Comparison of ENCODE assay signal across 21 mouse cellular contexts in genomic region chr14:87083911-87084310, GRCm38 (mm10). TPM values are rescaled to one million over a fixed set of nuclear protein-coding genes. Genes with fewer than 3 reads are reported as not detected.
DNase-seq lines count a peak whose midpoint lies in the region; ATAC-seq and TF ChIP-seq lines count a peak whose summit lies in the region.
"Had no signal": no experiment of that assay in that cellular context is flagged by ENCODE, and none has a peak within 500 bp of the region (broad histone marks: within the 10 kb centered on the region; RNA-seq: fewer than 3 reads in every experiment).

No protein-coding gene starts in this region.

- H3K4me3 ChIP-seq in hindbrain, postnatal 0 days (ENCODE audit: low read length) = no peak overlapping the region
- H3K4me3 ChIP-seq in hindbrain, embryonic 16.5 days (ENCODE audit: low read length) = no peak overlapping the region
- H3K4me3 ChIP-seq: embryonic facial prominence, embryonic 15.5 days; erythroblast, embryonic 14.5 days; forebrain, embryonic 15.5 days; heart, embryonic 13.5 days; hindbrain, embryonic 12.5 days had no signal

- TF ChIP-seq POLR2A in brain, embryonic 14.5 days (IDR thresholded peaks at IDR 0.05; ENCODE audit: borderline replicate concordance, extremely low read depth, insufficient read depth, insufficient read length, poor library complexity, severe bottlenecking) = no peak

- TF ChIP-seq CTCF in hindbrain, postnatal 0 days (IDR thresholded peaks at IDR 0.05; ENCODE audit: low read depth) = no peak
- TF ChIP-seq CTCF in brain, embryonic 14.5 days (IDR thresholded peaks at IDR 0.05; ENCODE audit: borderline replicate concordance, extremely low read depth, insufficient read depth, insufficient read length) = no peak

- H3K9me3 ChIP-seq in hindbrain, postnatal 0 days (ENCODE audit: low read length) = no peaks in the 10 kb centered on the region
- H3K9me3 ChIP-seq in hindbrain, embryonic 16.5 days (ENCODE audit: control insufficient read depth, low read length) = no peaks in the 10 kb centered on the region
- H3K9me3 ChIP-seq: embryonic facial prominence, embryonic 15.5 days; forebrain, embryonic 15.5 days; hindbrain, embryonic 12.5 days had no signal

- H3K9ac ChIP-seq in hindbrain, postnatal 0 days (replicated peaks; ENCODE audit: low read length) = no peak overlapping the region
- no peak overlapping the region for H3K9ac ChIP-seq in hindbrain, embryonic 16.5 days (ENCODE audit: low read depth, low read length)
- H3K9ac ChIP-seq: embryonic facial prominence, embryonic 15.5 days; forebrain, embryonic 15.5 days; heart, embryonic 13.5 days; hindbrain, embryonic 12.5 days had no signal

- no peaks in the 10 kb centered on the region for H3K4me1 ChIP-seq in hindbrain, postnatal 0 days (ENCODE audit: insufficient read depth, low read length)
- no peaks in the 10 kb centered on the region for H3K4me1 ChIP-seq in hindbrain, embryonic 16.5 days (ENCODE audit: control insufficient read depth, insufficient read depth, low read depth, low read length)
- H3K4me1 ChIP-seq: embryonic facial prominence, embryonic 15.5 days; forebrain, embryonic 15.5 days; hindbrain, embryonic 12.5 days had no signal

- peak; percentile 80 to 81 for DNase-seq in cerebellum, postnatal 10 days
- DNase-seq in cerebellum, adult 9-11 months = no peak
- DNase-seq in hindbrain, postnatal 0 days (ENCODE audit: low spot score) = peak; percentile 38
- peak; percentile 82 for DNase-seq in MN1 (ENCODE audit: low spot score)
- DNase-seq in brain, embryonic 14.5 days (ENCODE audit: low read depth) = peak; percentile 19
- DNase-seq in ovary, postnatal 14 days (ENCODE audit: low spot score) = no peak
- DNase-seq: adrenal gland, adult 8-10 months; adrenal gland, postnatal 36 days; gastrocnemius, postnatal 36 days; heart, adult 11 months; heart, postnatal 36 days; kidney, adult 2 months had no signal

- no peak overlapping the region for H3K4me2 ChIP-seq in hindbrain, postnatal 0 days (ENCODE audit: low read depth, low read length)
- H3K4me2 ChIP-seq in hindbrain, embryonic 16.5 days (ENCODE audit: low read length) = no peak overlapping the region
- H3K4me2 ChIP-seq: embryonic facial prominence, embryonic 15.5 days; forebrain, embryonic 15.5 days; heart, embryonic 13.5 days; hindbrain, embryonic 12.5 days had no signal

- H3K36me3 ChIP-seq in hindbrain, postnatal 0 days (ENCODE audit: insufficient read depth, low read length) = no peaks in the 10 kb centered on the region
- H3K36me3 ChIP-seq in hindbrain, embryonic 16.5 days (ENCODE audit: control insufficient read depth, insufficient read depth, low read length) = no peaks in the 10 kb centered on the region
- H3K36me3 ChIP-seq: embryonic facial prominence, embryonic 15.5 days; forebrain, embryonic 15.5 days; heart, embryonic 13.5 days; hindbrain, embryonic 12.5 days had no signal

- peak; percentile 58 for ATAC-seq in hindbrain, postnatal 0 days
- no peak for ATAC-seq in hindbrain, embryonic 16.5 days
- ATAC-seq in erythroid progenitor cell, adult 5-6 weeks (replicated peaks; ENCODE audit: low FRiP score, poor library complexity, severe bottlenecking) = no peak
- ATAC-seq: forebrain, embryonic 15.5 days; intestine, embryonic 16.5 days had no signal

- 44% methylated on average over 6 of the region's 6 CpGs for WGBS in hindbrain, postnatal 0 days
- WGBS in hindbrain, embryonic 16.5 days = 65% methylated on average over 6 of the region's 6 CpGs

- no peak overlapping the region for H3K27ac ChIP-seq in hindbrain, postnatal 0 days
- H3K27ac ChIP-seq in hindbrain, embryonic 16.5 days (ENCODE audit: low read depth, low read length) = no peak overlapping the region
- H3K27ac ChIP-seq: embryonic facial prominence, embryonic 15.5 days; forebrain, embryonic 15.5 days; heart, embryonic 13.5 days; hindbrain, embryonic 12.5 days had no signal

- H3K27me3 ChIP-seq in hindbrain, postnatal 0 days (ENCODE audit: insufficient read depth, low read length) = no peaks in the 10 kb centered on the region
- H3K27me3 ChIP-seq in hindbrain, embryonic 16.5 days (replicated peaks; ENCODE audit: control insufficient read depth, insufficient read depth, low read length) = no peaks in the 10 kb centered on the region
- H3K27me3 ChIP-seq: CH12.LX; embryonic facial prominence, embryonic 15.5 days; forebrain, embryonic 15.5 days; heart, embryonic 13.5 days; hindbrain, embryonic 12.5 days had no signal

RNA-seq across cellular contexts. Expression of gene Diaph3, which starts 57.1 kb away (rescaled TPM):
- total RNA-seq in hindbrain, postnatal 0 days (2014; rRNA removed) = 1.1 and 2.6 TPM in 2 replicates
- polyA plus RNA-seq in hindbrain, postnatal 0 days (2015; fragmentation: Nextera tagmentation; extraction: Ambion mirVana) = 3.3 and 5.1 TPM in 2 replicates
- polyA plus RNA-seq in hindbrain, embryonic 16.5 days (2015; fragmentation: Nextera tagmentation; extraction: Ambion mirVana) = 4.1 and 4.5 TPM in 2 replicates
- polyA plus RNA-seq in brain, embryonic 14.5 days (2012; rRNA removed) = 2.8 and 2.9 TPM in 2 replicates
- total RNA-seq in erythroid progenitor cell, adult 5-6 weeks (2015; ENCODE audit: low replicate concordance) = 315 and 370 TPM in 2 replicates
- total RNA-seq in erythroid progenitor cell, adult 5-6 weeks (2017; ENCODE audit: low replicate concordance) = 483 and 621 TPM in 2 replicates

Comparison
In these comparisons a context has a peak if more than half of its experiments do, and no peak if none do; other contexts are left out.
1. DNase-seq: peak in cerebellum, postnatal 10 days (2 of 2), hindbrain, postnatal 0 days (single experiment), MN1 (single experiment) and brain, embryonic 14.5 days (single experiment); none in cerebellum, adult 9-11 months (single experiment) and ovary, postnatal 14 days (single experiment).